Mouse (Mus musculus) Patski (cell line): ENCODE measurements around the gene Chst11. TPM values are rescaled to one million over a fixed set of nuclear protein-coding genes. Genes with fewer than 3 reads are reported as not detected.

Experiments used
- ATAC-seq: fragments of 100-300 bp; one replicate; pipeline ENCODE4 v1.8.0; 2021
- CTCF ChIA-PET: fragments of 350-600 bp; sonication (Branson Sonifier 250); formaldehyde crosslinking; loops from one replicate; lab custom pipeline; 2022; ENCODE audit warnings: inconsistent platforms; lab: Charles Lee
- POLR2A ChIA-PET: fragments of 350-600 bp; sonication (Branson Sonifier 250); formaldehyde crosslinking; loops from one replicate; lab custom pipeline; 2022; ENCODE audit warnings: antibody characterized with exemption, inconsistent platforms; lab: Charles Lee
- DNase-seq: peaks from one replicate; pipeline ENCODE4 v3.0.0-alpha.2; 2011; ENCODE audit warnings: low read depth, low spot score
- H3K27me3 ChIP-seq: fragments of 371-371 bp; one replicate; pipeline ENCODE4 v1.5.1; 2021
- CTCF ChIP-seq: fragments of 100-300 bp; IDR thresholded peaks from one replicate; pipeline ENCODE4 v1.5.1; 2021
- in situ Hi-C: fragments of 300-500 bp; cut with MboI; formaldehyde crosslinking; loops from 3 replicates; pipeline ENCODE4 v1.11.1; 2018; ENCODE audit warnings: low pct_unique_long_range_greater_than_20kb, mixed read lengths
- polyA plus RNA-seq: library from polyadenylated mRNA; unstranded; gene quantifications from one replicate; pipeline ENCODE4 v1.2.3, GENCODE M21; 2021

Gene Chst11
- polyA plus RNA-seq, 1 experiment from 2014 or later: 10.3 TPM

- CTCF ChIA-PET: no interaction called here
- POLR2A ChIA-PET: no interaction called here
- no peaks in the 10 kb centered on the region for H3K27me3 ChIP-seq
- DNase-seq (no peak), ATAC-seq (no peak)
- TF ChIP-seq CTCF: no peak
- in situ Hi-C loops: no loop called here
Observed at GRCm38 (mm10) chr10:83053886-83054550, 68.7 kb downstream of the Chst11 start.

- no peaks in the 10 kb centered on the region for H3K27me3 ChIP-seq
- ChIA-PET POLR2A (interaction anchor here (0.6 kb wide), 1 partner anchor 25 kb away, joined by 4 read pairs; no protein-coding TSS in a partner anchor), CTCF (interaction anchor here (1.6 kb wide), 1 partner anchor 11 kb away, joined by 3 read pairs; no protein-coding TSS in a partner anchor)
- TF ChIP-seq CTCF: no peak
- ATAC-seq (no peak), DNase-seq (no peak)
- in situ Hi-C loops: no loop called here
Observed at GRCm38 (mm10) chr10:83056291-83056690, 71.0 kb downstream of the Chst11 start.

GRCm38 (mm10) chr10:83056866-83057265 is 71.6 kb downstream of the Chst11 start:
- TF ChIP-seq CTCF: no peak
- in situ Hi-C loops: no loop called here
- ATAC-seq (no peak), DNase-seq (no peak)
- CTCF ChIA-PET: interaction anchor here (1.6 kb wide), 1 partner anchor 10 kb away, joined by 3 read pairs; no protein-coding TSS in a partner anchor
- POLR2A ChIA-PET: no interaction called here
- H3K27me3 ChIP-seq: no peaks in the 10 kb centered on the region

DNA sequence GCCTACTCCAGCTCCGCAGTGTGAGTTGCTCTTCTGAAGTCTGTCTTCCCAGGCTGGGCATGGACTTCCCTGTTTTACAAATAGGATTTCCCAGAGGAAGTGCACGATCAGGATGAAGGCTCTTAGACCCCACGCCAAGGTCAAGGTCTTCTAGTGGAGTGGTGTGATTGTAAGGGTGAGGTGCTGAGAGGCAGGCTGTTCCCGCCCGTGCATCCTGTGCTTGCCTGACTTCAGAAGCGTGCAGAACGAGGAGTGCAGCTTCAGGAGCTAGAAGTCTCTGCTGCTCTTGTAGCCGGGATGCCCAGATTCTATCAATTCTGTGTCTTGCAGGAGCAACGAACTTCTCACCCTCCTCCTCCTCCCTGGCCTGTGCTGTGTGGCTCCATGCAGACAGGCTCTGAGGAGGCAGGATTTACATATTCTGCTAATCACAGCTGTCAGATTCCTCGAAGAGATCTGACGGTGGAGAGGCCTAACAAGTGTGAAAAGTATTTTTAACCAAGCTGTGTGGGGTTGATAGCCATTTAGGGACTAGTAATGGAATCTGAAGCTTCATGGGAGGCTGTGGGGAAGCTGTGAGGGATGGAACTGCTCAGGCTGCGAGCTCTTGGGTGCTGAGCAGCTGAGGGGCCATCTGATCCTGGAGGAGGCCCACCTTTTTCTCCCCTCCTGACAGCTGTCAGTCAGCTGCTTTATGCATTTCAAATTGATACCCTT is 74.9 kb downstream of the Chst11 start:
- CTCF ChIA-PET: interaction anchor here (1.5 kb wide), 1 partner anchor 11 kb away, joined by 4 read pairs; no protein-coding TSS in a partner anchor
- no peak for TF ChIP-seq CTCF
- in situ Hi-C loops: no loop called here
- ATAC-seq (no peak), DNase-seq (no peak)
- POLR2A ChIA-PET: no interaction called here
- no peaks in the 10 kb centered on the region for H3K27me3 ChIP-seq

DNA sequence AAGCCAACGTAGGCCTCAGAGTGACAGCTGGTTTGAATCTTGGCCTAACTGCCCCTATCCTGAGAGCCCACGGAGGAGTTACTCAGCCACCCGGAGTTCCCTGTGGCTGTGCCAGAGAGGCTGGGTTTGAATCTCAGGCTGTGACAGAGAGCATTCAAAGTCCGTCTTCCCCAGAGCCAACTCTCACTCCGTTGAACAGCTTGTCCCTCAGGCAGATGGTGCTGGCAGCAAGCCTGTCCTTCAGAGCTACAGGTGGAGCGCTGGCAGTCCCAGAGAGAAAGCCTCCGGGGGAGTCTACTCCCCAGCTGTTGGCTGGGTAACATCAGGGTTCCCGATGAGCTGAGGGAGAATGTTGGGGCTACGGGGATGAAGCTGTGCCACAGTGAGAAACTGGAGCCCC is 77.0 kb downstream of the Chst11 start:
- H3K27me3 ChIP-seq: no peaks in the 10 kb centered on the region
- no peak for DNase-seq
- TF ChIP-seq CTCF: no peak
- ChIA-PET CTCF (no interaction called here), POLR2A (no interaction called here)
- in situ Hi-C loops: no loop called here
- ATAC-seq: no peak

GRCm38 (mm10) chr10:83064796-83065195 is 79.5 kb downstream of the Chst11 start:
- no peaks in the 10 kb centered on the region for H3K27me3 ChIP-seq
- in situ Hi-C loops: no loop called here
- no peak for TF ChIP-seq CTCF
- ChIA-PET POLR2A (no interaction called here), CTCF (no interaction called here)
- DNase-seq (no peak), ATAC-seq (no peak)

- POLR2A ChIA-PET: no interaction called here
- no peak for TF ChIP-seq CTCF
- no peak for DNase-seq
- H3K27me3 ChIP-seq: no peaks in the 10 kb centered on the region
- in situ Hi-C loops: no loop called here
- CTCF ChIA-PET: no interaction called here
- no peak for ATAC-seq
Observed at GRCm38 (mm10) chr10:83066159-83066558, 80.9 kb downstream of the Chst11 start.

- CTCF ChIA-PET: interaction anchor here (0.9 to 1.1 kb wide), 4 partner anchors 11 to 23 kb away, joined by 3 to 4 read pairs (median 3); no protein-coding TSS in a partner anchor
- no peak for ATAC-seq
- DNase-seq: no peak
- POLR2A ChIA-PET: no interaction called here
- TF ChIP-seq CTCF: no peak
- in situ Hi-C loops: no loop called here
- H3K27me3 ChIP-seq: no peaks in the 10 kb centered on the region
Observed at GRCm38 (mm10) chr10:83067305-83067704, 82.0 kb downstream of the Chst11 start.

DNA sequence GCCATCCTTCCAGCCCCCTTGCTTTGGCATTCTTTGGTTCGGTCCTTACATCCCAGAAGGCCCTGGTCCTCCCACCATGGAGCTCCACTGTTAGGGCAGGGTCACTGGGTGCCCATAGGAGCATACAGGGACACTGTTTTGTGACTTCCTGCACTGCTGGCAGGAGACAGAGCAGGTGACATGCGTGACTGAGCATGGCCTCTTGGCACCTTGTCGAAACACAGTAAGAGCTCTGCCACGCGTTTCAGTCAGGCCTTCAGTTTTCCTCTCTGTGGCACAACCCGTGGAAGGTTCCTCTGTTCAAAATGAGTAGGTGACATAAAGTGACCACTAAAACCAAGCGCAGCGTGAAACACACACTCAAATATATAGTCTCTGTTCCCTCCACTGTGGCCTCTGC is 83.2 kb downstream of the Chst11 start:
- no peaks in the 10 kb centered on the region for H3K27me3 ChIP-seq
- no peak for TF ChIP-seq CTCF
- ChIA-PET CTCF (interaction anchor here (0.7 kb wide), 1 partner anchor 9 kb away, joined by 3 read pairs; no protein-coding TSS in a partner anchor), POLR2A (no interaction called here)
- in situ Hi-C loops: no loop called here
- DNase-seq: no peak
- ATAC-seq: no peak

- ATAC-seq (no peak), DNase-seq (no peak)
- in situ Hi-C loops: no loop called here
- TF ChIP-seq CTCF: no peak
- H3K27me3 ChIP-seq: no peaks in the 10 kb centered on the region
- CTCF ChIA-PET: interaction anchor here (1.3 kb wide), 1 partner anchor 44 kb away, joined by 3 read pairs; no protein-coding TSS in a partner anchor
- POLR2A ChIA-PET: no interaction called here
Observed at GRCm38 (mm10) chr10:83069791-83070190, 84.5 kb downstream of the Chst11 start.
